Mouse (Mus musculus): ENCODE measurements around the gene Specc1l.

Gene Specc1l

DNA sequence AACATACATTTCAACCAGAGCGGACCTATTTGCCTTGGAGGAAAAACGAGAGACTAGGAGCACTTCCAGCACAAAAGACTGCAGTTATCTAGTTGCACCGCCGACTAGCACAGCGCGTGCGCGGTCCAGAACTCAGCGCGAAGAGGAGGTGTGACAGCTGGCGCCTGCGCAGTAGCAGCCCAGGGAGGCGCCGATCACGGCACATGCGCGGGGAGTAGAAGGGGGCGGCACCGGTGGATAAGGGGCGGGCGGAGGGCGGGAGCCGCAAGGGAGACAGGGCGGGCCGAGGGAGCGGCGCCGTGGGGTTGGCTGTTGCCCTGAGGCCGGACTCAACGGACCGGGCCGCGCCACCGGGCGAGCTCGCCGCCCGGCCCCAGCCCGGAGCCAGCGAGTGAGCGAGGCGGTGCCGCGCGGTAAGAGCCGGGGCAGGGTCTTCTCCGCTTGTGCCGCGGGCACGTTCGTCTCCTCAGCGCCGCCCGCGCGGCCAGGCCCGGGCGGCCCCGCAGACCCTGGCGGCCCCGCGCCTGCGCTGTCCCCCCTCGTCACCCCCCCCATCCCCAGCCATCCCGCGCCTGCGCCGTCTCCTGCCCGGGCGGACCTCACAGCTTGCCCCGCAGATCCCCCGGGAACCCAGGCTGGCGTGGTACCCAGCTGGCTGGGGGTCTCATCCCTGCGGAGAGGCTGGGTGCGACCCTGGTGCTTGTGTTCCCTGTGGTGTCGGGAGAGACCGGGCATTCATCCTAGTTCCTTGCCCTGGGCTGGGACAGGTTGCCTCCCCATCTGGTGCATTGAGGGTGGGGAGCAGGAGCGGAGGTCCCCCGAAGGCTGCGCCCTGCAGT, at the start of gene Specc1l:
TSS of gene Specc1l (plus strand) at position 267 of the 839 bp plus-strand sequence.
- DNase-seq (ENCODE audit: low spot score in 2 of 2): peak; percentile 93 to 95

DNA sequence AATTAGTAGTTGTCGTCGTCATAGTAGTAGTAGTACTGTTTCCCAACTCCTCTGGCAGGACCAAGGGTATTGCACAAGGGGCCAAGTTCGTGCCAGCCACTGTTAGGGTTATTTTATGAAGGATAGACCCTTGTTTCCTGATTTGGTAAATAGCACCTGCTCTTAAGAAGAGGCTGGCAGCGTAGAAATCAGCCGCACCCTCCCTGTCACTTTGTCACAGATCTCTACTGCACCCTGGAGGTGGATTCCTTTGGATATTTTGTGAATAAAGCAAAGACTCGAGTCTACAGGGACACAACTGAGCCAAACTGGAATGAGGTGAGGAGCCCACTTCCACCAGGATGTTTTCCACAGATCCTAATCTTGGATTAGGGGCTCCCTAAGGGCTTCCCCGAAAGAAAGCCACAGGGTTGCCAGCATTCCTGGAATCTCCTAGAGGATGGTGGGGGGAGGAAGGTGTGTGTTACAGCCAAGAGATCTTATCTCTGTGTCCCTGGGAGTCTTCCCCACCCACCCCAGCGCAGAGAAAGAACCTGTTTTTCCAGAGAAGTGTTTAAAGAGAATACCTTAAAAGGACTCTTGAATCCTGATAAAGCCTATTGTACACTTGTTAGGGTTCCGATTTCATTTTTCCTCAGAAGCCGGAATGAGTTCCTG, 45.9 kb upstream of the Specc1l start:
- no peak for DNase-seq (ENCODE audit: low spot score in 2 of 2)

DNA sequence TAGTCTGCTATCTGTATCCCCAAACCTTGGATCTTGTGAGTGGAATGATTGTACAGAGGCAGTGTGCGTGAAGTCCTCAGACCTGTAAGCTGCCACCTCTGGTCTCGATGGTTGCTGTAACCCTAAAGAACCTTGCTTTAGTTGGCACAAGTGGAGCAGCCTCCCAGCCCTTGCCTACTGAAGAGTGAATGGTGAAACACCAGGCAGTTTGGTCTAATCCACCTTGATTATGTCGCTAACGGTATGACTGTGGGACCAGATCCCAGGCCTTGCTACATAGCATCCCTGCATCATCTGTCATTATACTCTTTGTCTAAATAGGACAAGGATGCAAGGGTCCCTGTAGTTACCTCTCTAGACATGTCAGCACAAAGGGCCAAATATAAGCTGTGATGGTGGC, 45.3 kb upstream of the Specc1l start:
- no peak for DNase-seq (ENCODE audit: low spot score in 2 of 2)

DNA sequence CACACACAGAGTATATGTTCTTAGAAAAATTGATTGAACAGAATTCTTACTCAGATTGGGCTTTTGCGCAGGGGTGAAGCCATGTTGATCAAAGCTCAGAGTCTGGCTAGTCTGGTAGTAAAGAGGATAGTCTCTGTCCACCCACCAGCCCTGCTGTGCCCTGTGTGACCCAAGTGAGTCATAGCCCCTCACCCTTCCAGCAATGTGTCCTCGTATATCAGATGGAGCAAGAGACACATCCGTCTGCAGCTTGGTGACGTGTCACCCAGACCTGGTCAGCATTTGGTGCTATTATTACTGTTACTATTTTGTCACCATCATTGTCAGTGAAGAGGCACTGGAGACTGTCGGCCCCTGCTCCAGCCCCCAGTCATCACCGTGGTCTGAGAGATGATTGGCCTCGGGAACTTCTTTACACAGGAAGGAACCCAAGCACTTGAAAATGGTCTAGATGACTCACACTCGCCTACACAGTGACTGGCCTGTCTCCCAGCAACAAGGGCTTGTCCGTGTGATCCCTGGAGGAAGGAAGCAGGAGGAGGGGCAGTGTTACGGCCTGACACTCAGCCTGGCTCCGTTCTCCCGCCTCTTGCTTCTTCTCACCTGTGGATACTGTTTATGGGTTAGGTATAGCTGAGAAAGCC, 41.5 kb upstream of the Specc1l start:
- no peak for DNase-seq (ENCODE audit: low spot score in 2 of 2)

DNA sequence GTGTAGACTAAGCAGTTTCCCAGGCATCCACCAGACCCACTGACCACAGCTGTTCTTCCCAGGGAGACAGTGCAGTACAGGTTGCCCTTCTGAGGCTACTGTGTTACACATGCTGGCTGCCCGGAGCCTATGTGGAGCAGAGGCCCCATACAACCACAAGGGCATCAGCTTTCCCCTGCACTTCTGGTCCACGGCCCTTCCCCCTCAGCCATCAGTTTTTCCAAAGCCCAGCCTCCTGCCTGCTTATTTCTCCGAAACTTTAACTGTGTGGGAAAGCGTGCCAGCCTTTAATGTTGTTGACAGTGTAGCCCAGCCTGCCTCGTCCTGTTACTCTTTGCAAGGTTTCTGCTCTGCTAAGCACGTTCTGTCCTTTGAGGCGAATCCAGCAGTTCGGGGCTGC, 38.8 kb upstream of the Specc1l start:
- no peak for DNase-seq (ENCODE audit: low spot score in 2 of 2)

DNA sequence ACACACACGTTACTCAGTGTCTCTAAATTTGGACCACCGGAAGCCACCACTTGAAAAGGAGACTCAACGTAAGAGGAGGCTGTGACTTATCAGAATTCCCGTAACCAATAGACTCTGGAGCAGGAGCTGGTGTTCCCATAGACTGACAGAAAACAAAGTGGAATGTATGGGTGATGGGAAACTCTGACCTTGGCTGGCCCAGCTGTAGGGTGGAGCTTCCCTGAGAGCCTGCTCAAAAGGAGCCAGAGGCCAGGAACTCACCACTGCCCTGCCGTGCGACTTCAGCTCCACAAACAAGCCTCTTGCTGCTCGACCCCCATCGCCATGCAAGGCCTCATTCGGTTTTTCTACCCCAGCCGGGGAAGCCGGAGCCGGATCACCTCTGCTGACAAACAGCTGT, 38.2 kb upstream of the Specc1l start:
- no peak for DNase-seq (ENCODE audit: low spot score in 2 of 2)

DNA sequence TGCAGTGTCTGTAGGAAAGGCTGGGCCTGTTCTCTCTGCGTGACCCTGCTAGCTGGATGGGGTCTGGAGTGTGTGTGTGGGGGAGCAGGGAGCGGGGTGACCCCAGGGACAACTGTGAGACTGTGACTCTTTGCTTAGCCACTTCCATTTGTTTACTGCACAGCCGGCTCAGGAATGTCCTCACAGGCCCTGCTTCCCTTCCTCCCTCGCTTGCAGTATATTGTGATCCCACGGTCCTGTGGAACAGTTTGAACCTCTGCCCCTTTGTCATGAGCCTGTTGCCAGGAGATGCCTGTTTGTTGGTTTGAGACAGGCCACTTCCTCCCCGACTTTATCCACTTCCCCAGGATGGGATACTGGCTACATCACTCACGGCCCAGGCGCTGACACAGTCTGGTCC, 35.4 kb upstream of the Specc1l start:
- no peak for DNase-seq (ENCODE audit: low spot score in 2 of 2)

DNA sequence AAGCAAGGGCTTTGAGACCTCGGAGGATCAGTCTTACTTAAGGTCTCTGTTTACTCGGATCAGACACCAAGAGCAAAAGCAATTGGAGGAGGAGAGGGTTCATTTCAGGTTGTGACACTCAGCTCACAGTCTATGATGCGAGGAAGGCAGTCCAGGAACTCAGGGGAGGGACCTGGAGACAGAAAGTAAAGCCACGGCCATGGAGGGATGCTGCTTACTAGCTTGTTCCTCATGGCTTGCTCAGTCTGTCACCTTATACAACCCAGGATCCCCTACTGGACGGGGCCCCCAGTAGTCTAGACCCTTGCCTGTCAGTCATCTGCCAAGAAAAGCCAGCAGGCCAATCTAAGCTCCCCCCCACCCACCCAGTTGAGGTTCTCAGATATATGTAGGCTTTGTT, 33.0 kb upstream of the Specc1l start:
- DNase-seq (ENCODE audit: low spot score in 2 of 2): no peak

DNA sequence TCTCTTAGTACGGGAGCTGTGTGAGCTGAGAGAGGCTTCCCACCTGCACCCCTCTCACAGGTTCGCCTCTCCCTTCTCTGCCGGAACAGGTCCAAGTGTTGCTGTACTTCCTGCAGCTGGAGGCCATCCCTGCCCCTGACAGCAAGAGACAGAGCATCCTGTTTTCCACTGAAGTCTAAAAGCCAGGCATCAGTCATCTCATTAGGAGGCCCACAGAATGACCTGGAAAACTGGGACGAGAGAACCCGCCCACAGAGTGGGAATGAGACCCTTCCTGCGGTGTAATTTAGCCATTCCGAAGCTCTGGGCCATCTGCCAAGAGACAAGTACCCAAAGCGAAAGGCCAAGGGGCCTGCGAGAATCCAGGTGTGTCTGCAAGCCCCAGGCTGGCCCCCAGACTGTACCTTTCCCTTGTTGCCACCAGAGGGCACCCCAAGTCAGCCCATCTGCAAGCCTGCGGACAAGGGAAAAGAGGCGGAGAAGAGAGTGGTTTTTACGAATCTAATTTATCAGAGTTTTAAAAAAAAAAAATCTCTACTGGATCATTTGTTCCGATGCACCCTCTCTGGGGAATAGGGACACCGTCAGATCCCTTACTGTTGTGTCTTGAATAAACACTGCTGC, 29.6 kb upstream of the Specc1l start:
- peak; percentile 48 to 70 for DNase-seq (ENCODE audit: low spot score in 2 of 2)

DNA sequence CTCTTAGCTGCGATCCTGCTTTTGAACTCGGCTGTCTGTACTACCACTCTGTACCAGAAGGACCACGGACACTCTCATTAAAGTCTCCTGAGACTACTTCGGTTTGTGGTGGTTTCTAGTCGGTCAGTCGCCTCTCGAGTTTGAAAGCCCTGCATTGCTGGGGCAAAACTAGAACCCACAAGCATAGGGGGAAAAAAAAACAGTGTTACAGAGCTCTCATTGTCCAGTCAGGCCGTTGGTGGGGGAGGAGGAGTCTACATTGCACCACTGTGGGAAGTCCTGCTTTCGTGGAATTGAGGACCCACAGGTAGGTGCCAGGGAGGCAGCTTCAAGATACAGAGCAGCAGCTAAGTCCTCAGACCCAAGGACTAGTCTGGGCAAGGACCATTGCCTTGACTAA, 27.0 kb upstream of the Specc1l start:
- no peak for DNase-seq (ENCODE audit: low spot score in 2 of 2)

DNA sequence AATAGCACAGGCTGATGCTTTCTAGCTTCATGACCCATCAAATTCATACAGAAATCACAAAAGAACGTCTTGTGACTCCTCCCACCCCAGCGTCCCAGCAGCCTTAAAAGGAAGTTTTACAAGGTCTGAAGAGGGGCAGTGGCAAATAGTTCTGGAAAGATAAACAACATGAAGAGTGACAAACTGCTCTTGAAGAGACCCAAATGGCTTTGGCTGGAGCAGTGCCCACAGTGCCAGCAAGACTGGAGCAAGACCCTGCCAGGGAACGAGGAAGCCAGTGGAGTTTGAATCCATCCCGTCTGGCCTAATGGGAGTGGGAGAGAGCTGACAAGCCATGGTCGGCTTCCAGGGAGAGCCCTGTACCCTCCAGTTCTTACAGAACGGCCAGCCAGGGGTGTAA, 25.3 kb upstream of the Specc1l start:
- no peak for DNase-seq (ENCODE audit: low spot score in 2 of 2)

DNA sequence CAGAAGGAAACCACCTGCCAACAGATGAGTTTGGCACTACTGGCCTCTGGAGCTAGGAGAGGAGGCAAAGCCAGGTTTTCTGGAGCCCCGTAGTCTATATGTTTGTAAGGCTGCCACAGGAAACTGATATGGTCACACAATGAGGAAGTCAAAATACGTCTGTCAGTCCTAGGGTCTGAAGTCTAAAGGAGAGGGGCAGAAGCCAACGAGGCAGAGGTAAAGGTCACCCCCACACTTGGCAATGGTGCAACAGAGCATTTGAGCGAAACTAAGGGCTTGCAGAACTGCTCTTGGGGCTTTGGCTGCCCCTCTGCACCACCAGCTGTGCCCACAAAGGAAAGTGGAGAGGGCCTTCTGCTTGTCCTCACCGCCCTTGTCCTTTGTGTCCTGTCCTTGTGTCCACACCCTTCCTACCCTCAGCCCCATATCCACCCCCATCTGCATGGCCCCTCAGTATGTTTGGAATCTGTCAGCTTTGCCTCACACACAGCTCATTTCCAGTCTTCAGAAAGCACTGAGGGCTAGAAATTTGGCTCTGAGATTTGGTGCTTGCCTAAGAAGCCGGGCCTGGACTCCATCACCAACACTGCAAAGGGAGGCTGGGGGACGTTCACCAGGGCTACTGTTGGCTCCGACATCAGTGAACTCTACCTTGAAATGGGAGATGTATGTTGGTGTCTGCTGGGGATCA, 24.4 kb upstream of the Specc1l start:
- DNase-seq (ENCODE audit: low spot score in 2 of 2): no peak

DNA sequence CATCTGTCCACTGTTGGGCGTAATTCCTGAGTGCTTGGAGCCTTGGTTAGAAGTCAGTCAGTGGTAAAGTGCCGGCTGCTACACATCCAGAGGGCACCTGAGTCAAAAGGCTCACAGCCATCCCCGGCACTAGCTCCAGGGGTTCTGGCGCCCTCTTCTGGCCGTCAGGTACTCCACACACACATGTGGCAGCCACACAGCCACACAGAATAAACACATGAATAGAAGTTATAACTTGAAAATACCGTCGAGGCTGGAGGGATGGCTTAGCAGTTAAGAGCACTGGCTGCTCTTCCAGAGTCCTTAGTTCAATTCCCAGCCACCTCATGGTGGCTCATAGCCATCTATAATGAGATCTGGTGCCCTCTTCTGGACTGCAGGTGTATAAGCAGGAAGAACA, 20.2 kb upstream of the Specc1l start:
- no peak for DNase-seq (ENCODE audit: low spot score in 2 of 2)

DNA sequence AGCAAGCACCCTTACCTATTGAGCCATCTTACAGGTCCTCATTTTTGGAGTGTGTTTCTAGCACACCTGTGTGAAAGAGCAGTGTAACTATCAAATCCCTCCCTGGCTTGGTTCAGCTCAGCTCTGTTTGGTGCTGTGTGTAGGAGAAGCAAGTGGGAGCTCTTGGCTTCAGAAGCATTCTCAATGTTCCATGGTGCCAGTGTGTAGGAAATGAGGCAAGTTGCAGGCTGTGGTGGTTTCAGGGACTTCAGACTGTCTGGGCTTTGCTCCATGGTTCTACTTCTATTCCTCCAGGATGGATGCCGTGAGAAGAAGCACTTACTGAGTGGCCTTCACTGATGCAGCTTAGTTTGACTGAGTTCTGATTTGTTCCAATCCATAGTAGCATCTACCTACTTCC, 14.1 kb upstream of the Specc1l start:
- DNase-seq (ENCODE audit: low spot score in 2 of 2): no peak

DNA sequence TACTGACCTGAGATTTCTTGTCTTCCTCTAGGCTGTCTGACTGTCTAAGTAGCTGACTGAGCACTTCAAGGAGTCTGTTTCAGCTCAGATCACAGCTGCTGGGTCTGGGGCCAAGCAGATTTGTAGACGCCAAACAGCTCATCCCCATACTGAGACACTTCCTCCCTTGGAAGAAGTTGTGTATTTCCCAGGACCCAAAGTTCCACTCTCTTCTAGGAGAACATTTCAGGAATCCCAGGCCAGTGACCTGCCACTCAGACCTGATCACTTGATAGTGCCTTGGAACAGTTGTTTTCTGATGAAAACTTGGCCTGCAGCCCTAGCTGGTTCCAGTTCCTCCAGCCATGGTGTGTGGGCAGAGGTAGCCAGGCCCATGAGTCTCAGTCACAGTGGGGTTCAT, 11.1 kb upstream of the Specc1l start:
- no peak for DNase-seq (ENCODE audit: low spot score in 2 of 2)

DNA sequence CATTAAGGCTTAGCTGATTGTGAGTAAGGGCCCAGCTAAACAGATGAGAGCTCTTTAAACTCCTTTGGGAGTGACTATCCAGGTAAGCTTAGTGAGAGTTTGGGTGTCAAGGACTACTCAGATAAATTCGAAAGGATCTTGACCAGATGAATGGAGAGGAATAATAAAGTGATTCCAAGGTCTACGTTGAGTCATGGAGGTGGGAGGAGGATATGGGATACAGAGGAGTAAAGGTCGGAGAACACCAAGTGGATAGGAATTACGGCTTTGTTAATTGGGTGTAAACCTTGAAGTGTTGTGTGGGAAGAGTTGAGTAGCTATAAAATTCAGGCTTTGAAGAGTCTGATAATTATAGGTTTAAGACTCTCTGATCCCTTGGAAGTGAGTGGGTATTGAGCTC, 5.7 kb upstream of the Specc1l start:
- no peak for DNase-seq (ENCODE audit: low spot score in 2 of 2)

DNA sequence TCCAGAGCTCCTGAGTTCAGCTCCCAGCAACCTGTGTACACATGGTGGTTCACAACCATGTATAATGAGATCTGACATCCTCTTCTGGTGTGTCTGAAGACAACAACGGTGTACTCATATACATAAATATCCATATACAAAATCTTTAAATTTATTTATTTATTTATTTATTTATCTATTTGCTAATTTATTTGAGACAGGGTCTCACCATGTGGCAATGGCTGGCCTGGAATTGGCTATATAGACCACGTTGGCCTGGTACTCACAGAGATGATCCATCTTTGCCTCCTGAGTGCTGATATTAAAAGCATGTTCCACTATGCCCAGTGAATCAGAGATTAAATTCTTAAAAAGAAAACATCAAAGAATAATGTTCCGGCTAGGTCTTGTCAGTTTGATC, 1.0 kb upstream of the Specc1l start:
- DNase-seq (ENCODE audit: low spot score in 2 of 2): no peak

DNA sequence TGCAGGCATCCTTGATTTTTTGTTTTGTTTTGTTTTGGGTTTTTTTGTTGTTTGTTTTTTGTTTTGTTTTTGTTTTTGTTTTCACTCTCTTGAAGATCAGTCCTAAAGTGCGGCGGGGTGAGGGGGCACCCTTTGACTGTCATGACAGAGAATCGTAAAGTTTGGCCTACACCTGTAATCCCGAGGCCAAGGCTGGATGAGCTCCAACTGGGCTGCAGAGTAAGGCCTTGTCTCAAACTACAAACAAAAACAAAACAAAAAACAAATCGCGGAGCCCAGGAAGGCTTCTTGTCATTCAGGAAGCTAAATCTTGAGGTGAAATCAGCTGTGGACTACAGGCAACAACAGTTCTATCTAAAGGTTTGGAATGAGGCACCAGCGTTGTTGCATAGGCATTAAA, 1.1 kb downstream of the Specc1l start:
- DNase-seq (ENCODE audit: low spot score in 2 of 2): peak; percentile 13 to 17

DNA sequence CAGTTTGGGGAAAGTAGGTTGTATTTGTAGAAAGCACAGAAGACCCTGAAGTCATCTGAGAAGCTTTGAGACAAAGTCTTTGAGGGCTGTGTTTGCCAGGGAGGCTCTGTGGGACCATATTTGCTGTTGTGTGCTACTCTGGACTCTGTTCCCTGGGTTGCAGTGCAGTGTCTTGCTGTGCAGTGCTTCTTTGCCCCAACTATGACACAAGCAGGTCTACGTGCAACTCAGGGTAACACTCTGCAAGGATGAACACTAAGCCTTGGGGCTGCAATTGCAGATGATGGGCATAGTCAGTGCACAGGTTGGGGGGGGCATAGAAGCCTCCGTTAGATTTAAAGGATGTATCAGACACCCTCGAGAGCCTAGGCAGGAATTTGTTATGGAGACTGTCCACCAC, 8.8 kb downstream of the Specc1l start:
- no peak for DNase-seq (ENCODE audit: low spot score in 2 of 2)

DNA sequence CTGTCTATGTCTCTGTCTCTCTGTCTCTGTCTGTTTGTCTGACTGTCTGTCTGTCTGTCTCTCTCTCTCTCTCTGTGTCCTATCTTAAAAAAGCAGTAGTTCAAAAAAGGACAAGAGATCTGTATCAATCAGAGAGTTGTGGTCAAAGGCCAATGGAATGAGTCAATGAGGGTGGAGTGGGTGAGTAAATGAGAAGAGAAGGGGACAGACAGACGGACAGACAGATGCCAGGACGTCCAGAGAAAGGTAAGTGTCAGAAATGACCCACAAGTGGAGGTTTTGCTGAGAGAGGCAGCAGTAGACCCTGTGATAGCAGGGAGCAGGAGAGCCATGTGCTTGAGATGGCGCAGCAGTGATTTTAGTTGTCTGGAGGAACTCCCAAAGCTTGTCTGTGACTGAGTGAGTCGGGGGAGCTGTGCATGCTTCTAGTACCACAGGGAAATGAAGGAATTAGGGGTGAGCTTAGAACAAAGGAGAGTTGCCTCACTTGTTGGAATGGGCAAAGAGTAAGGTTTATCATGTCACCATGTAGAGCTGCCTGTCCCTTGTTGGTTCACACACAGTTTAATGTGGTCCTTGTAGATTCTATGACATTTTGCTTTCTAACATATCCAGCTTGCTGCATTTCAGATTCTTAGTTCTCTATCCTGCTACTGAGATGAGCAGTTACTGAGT, 10.2 kb downstream of the Specc1l start:
- no peak for DNase-seq (ENCODE audit: low spot score in 2 of 2)

DNA sequence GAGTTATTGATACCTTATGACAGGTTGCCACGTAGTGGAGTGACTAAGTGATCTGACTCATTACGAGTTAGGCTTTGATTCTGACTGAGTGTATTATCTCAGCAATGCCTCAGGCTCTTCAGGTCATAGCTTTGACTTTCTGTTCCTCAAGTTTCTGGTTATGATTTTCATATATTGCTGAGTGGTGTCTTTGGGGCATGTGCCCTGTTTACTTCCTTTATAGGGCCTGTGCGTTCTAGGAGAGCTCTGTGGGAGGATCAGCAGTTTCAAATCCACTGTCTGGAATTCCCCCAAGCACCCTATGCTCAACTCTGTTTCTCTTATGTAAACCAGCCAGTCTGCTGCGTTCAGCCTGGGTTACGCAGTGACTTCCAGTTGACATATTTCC, 10.7 kb downstream of the Specc1l start:
- no peak for DNase-seq (ENCODE audit: low spot score in 2 of 2)

Data from frontal cortex, postnatal 10 days (tissue).